Mouse (Mus musculus) ES-Bruce4 (cell line): Measurements from ENCODE around the gene Ccdc169. TPM values are rescaled to one million over a fixed set of nuclear protein-coding genes. Genes with fewer than 3 reads are reported as not detected.

Experiments
- H3K27ac ChIP-seq: 2 replicates; pipeline ENCODE4 v1.5.1; 2012; ENCODE audit warnings: low read length, inconsistent platforms; ENCODE audit not compliant: insufficient read depth
- H3K27me3 ChIP-seq: 2 replicates; pipeline ENCODE4 v1.6.1; 2012; ENCODE audit warnings: mild to moderate bottlenecking, low read length, inconsistent platforms; ENCODE audit not compliant: control insufficient read depth, poor library complexity, insufficient read depth, severe bottlenecking
- H3K36me3 ChIP-seq: 2 replicates; pipeline ENCODE4 v1.6.1; 2012; ENCODE audit warnings: inconsistent platforms, mild to moderate bottlenecking, low read length, moderate library complexity; ENCODE audit not compliant: control insufficient read depth, poor library complexity, insufficient read depth, severe bottlenecking
- H3K4me1 ChIP-seq: one replicate; pipeline ENCODE4 v1.8.1; 2011; ENCODE audit warnings: low read length; ENCODE audit not compliant: control insufficient read depth, insufficient read depth
- H3K4me3 ChIP-seq: 2 replicates; pipeline ENCODE4 v1.5.1; 2011; ENCODE audit warnings: low read depth, mild to moderate bottlenecking, low read length
- H3K9ac ChIP-seq: 2 replicates; pipeline ENCODE4 v1.6.1; 2012; ENCODE audit warnings: low read depth, mild to moderate bottlenecking, inconsistent platforms; ENCODE audit not compliant: poor library complexity, severe bottlenecking
- H3K9me3 ChIP-seq: replicated peaks from 2 replicates; pipeline ENCODE4 v1.6.1; 2012; ENCODE audit warnings: mild to moderate bottlenecking, low read length, inconsistent platforms; ENCODE audit not compliant: control insufficient read depth, poor library complexity, insufficient read depth, severe bottlenecking
- CTCF ChIP-seq: IDR thresholded peaks from one replicate; pipeline ENCODE4 v1.8.1; 2011; ENCODE audit warnings: low read depth, low read length
- EP300 ChIP-seq: IDR thresholded peaks from 2 replicates; pipeline ENCODE4 v1.6.1; 2011; ENCODE audit warnings: low read depth, low read length; ENCODE audit not compliant: insufficient read depth
- POLR2A ChIP-seq: IDR thresholded peaks from one replicate; pipeline ENCODE4 v1.8.1; 2011; ENCODE audit warnings: low read length; ENCODE audit not compliant: insufficient read depth
- polyA plus RNA-seq: library from polyadenylated mRNA; stranded (reverse); fragments of >200 nt; gene quantifications from 2 replicates; pipeline ENCODE4 v1.2.4, GENCODE M21; 2011; ENCODE audit warnings: low read depth; ENCODE audit not compliant: missing spikeins, insufficient read depth, insufficient read length

Ccdc169 gene
- polyA plus RNA-seq, 1 experiment: 0.27 TPM

DNA sequence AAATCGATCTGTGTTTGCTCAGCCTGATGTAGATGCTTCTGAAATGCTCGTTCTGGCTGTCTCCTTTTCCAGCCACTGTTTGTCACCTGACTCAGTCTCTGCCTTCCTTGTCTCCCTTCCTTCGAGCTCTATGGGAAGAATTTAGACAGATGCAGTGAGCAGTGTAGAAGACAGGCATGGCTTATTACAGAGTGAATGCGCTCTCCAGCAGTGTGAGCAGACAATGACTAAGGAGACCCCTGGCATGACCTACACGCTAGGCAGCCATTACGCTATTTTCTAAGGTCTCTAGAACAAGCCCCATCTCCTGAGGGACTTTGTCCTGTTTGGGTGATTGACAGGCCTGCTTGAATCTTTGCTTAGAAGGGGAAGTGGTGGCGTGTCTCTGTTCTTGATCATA lies 24.0 kb downstream of the Ccdc169 start:
- no peaks in the 10 kb centered on the region for H3K9me3 ChIP-seq
- no peak overlapping the region for H3K27ac ChIP-seq
- H3K9ac ChIP-seq: no peak overlapping the region
- H3K27me3 ChIP-seq: no peaks in the 10 kb centered on the region; the same call in 1 of the 2 replicates
- H3K4me1 ChIP-seq: no peaks in the 10 kb centered on the region
- TF ChIP-seq CTCF (no peak), POLR2A (no peak), EP300 (no peak)
- H3K4me3 ChIP-seq: no peak overlapping the region
- H3K36me3 ChIP-seq: no peaks in the 10 kb centered on the region

GRCm38 (mm10) chr3:55163510-55163909 lies 26.4 kb downstream of the Ccdc169 start:
- Histone ChIP-seq H3K9me3 (no peaks in the 10 kb centered on the region), H3K4me3 (no peak overlapping the region), H3K9ac (no peak overlapping the region), H3K27ac (no peak overlapping the region), H3K4me1 (no peaks in the 10 kb centered on the region), H3K36me3 (no peaks in the 10 kb centered on the region), H3K27me3 (no peaks in the 10 kb centered on the region)
- TF ChIP-seq EP300 (no peak), POLR2A (no peak), CTCF (no peak)

DNA sequence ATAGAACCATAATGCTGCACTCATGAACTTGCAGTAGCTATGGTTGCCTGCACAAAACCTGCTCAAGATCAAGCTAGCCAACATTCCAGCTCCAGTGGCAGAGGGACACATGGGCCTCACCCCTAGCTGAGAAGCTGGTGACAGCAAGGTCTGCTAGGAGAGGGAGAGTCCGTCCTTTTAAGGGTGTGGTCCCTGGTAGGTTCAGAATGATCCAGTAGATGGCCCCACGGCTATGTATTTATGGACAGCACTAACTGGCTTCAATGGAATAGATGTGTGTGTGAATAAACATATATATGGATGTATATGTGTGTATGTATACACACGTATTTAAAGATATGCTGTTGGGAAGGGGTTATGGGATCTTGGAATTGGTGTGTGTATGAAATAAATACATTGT lies 35.3 kb downstream of the Ccdc169 start:
- H3K4me1 ChIP-seq: no peaks in the 10 kb centered on the region
- H3K9me3 ChIP-seq: no peaks in the 10 kb centered on the region
- TF ChIP-seq CTCF (no peak), POLR2A (no peak), EP300 (no peak)
- H3K36me3 ChIP-seq: no peaks in the 10 kb centered on the region
- no peaks in the 10 kb centered on the region for H3K27me3 ChIP-seq
- H3K9ac ChIP-seq: no peak overlapping the region
- H3K4me3 ChIP-seq: no peak overlapping the region
- no peak overlapping the region for H3K27ac ChIP-seq

DNA sequence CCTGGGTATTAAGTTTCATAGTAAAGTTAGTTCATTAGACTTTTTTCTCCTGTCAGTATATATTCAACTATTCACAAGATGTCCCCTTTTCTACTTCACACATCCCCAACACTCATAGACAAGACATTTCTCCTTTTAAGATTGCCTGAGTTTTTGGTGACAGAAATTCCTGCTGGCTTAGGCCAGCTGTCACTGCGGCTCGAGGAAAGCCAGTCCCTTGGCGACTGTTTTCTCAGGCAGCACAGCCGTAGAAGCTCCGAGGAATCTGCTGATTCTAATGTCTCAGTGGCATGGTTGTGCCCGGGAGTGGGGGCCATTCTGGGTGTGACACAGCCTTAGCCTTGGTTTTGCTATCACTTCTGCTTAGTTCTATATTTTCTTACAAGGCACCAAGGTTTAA lies 40.1 kb downstream of the Ccdc169 start:
- Histone ChIP-seq H3K4me3 (no peak overlapping the region), H3K9ac (no peak overlapping the region), H3K36me3 (no peaks in the 10 kb centered on the region), H3K4me1 (no peaks in the 10 kb centered on the region), H3K27me3 (no peaks in the 10 kb centered on the region), H3K27ac (no peak overlapping the region), H3K9me3 (no peaks in the 10 kb centered on the region)
- TF ChIP-seq CTCF: no peak
- TF ChIP-seq EP300: no peak
- no peak for TF ChIP-seq POLR2A

DNA sequence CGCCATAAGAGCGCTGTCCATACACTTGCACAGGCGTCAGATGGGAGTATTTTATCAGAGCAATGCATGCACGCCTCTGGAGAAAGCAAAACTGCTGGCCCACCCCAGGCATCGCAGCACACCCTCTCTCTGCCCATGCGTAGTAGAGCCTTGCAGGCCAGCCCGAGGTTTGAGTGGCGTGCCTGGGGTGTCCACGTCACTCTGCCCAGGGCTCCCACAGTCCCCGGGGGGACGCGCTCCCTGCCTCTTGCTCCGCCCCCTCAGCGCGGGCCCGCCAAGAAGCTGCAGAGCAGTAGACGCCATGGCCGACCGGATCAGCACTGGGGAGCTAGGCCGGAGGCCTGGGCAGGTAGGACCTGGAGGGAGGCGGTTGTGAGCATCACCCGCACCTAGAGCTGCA lies 44.6 kb downstream of the Ccdc169 start, which contains the start of gene Sohlh2:
Gene Sohlh2, plus strand, starts transcription at position 263 of the 400 bp plus-strand sequence.
- Histone ChIP-seq H3K4me1 (no peaks in the 10 kb centered on the region), H3K9me3 (no peaks in the 10 kb centered on the region), H3K9ac (no peak within 1 kb of the TSS), H3K27ac (no peak within 1 kb of the TSS), H3K36me3 (no peaks in the 10 kb centered on the region), H3K4me3 (peak within 1 kb of the TSS; percentile 43), H3K27me3 (no peaks in the 10 kb centered on the region)
- no peak for TF ChIP-seq CTCF
- no peak for TF ChIP-seq EP300
- TF ChIP-seq POLR2A: no peak

GRCm38 (mm10) chr3:55191668-55192067 lies 54.5 kb downstream of the Ccdc169 start:
- Histone ChIP-seq H3K27me3 (no peaks in the 10 kb centered on the region), H3K9ac (no peak overlapping the region), H3K27ac (no peak overlapping the region), H3K4me3 (no peak overlapping the region), H3K9me3 (no peaks in the 10 kb centered on the region), H3K36me3 (no peaks in the 10 kb centered on the region), H3K4me1 (no peaks in the 10 kb centered on the region)
- TF ChIP-seq EP300: no peak
- TF ChIP-seq CTCF: no peak
- TF ChIP-seq POLR2A: no peak
